Mouse (Mus musculus) heart, embryonic 15.5 days (tissue): ENCODE measurements around the gene Osbp. TPM values are rescaled to one million over a fixed set of nuclear protein-coding genes. Genes with fewer than 3 reads are reported as not detected.

Source experiments
- ATAC-seq: fragments of 200-750 bp; cut with Nextera tagmentation; replicated peaks from 2 replicates; pipeline ENCODE4 v1.8.0; 2017; ENCODE audit warnings: low read depth, moderate TSS enrichment; ENCODE audit not compliant: insufficient number of reproducible peaks, insufficient read depth, low FRiP score
- H3K27ac ChIP-seq: fragments of 300-500 bp; sonication (generic); 2 replicates; pipeline ENCODE4 v1.5.1; 2015; ENCODE audit warnings: mild to moderate bottlenecking, inconsistent platforms
- H3K27me3 ChIP-seq: fragments of 300-500 bp; sonication (generic); 2 replicates; pipeline ENCODE4 v1.6.1; 2015; ENCODE audit warnings: inconsistent platforms
- H3K36me3 ChIP-seq: fragments of 300-500 bp; sonication (generic); 2 replicates; pipeline ENCODE4 v1.6.1; 2015; ENCODE audit warnings: mild to moderate bottlenecking, inconsistent platforms
- H3K4me1 ChIP-seq: fragments of 300-500 bp; sonication (generic); replicated peaks from 2 replicates; pipeline ENCODE4 v1.6.1; 2015; ENCODE audit warnings: inconsistent platforms
- H3K4me2 ChIP-seq: fragments of 300-500 bp; sonication (generic); 2 replicates; pipeline ENCODE4 v1.6.1; 2015; ENCODE audit warnings: inconsistent platforms, mild to moderate bottlenecking, moderate library complexity
- H3K4me3 ChIP-seq: fragments of 300-500 bp; sonication (generic); 2 replicates; pipeline ENCODE4 v1.5.1; 2015; ENCODE audit warnings: mild to moderate bottlenecking, inconsistent platforms
- H3K9ac ChIP-seq: fragments of 300-500 bp; sonication (generic); 2 replicates; pipeline ENCODE4 v1.6.1; 2015; ENCODE audit warnings: mild to moderate bottlenecking, inconsistent platforms
- H3K9me3 ChIP-seq: fragments of 300-500 bp; sonication (generic); replicated peaks from 2 replicates; pipeline ENCODE4 v1.6.1; 2016; ENCODE audit warnings: inconsistent platforms
- WGBS: fragments of 180-500 bp; shearing (Covaris S2); methylation state at CpG from one replicate; pipeline ENCODE4 v1.1.7; 2015; ENCODE audit warnings: mixed read lengths; 5-methylcytosine and 5-hydroxymethylcytosine counted together
- polyA plus RNA-seq: library from polyadenylated mRNA; unstranded; fragments of >200 nt; fragmentation: Nextera tagmentation; extraction: Ambion mirVana; gene quantifications from 2 replicates; pipeline ENCODE4 v1.2.1, GENCODE M21; 2015

The Osbp gene
- polyA plus RNA-seq, 1 experiment from 2014 or later, result 4.3 TPM

- Histone ChIP-seq H3K9ac (peak overlapping the region; percentile 64), H3K4me3 (peak overlapping the region; percentile 59), H3K27me3 (no peaks in the 10 kb centered on the region), H3K36me3 (no peaks in the 10 kb centered on the region), H3K4me2 (peak overlapping the region; percentile 78), H3K27ac (peak overlapping the region; percentile 80), H3K4me1 (peaks cover 31% of the 10 kb centered on the region), H3K9me3 (no peaks in the 10 kb centered on the region)
- WGBS, result under 1% methylated on average over 41 of the region's 41 CpGs
- peak; percentile 76 for ATAC-seq
These were observed 39.9 kb downstream of the Osbp start for GRCm38 (mm10) chr19:12005376-12006360.

GRCm38 (mm10) chr19:12006361-12006947, 40.7 kb downstream of the Osbp start:
- peak overlapping the region; percentile 64 for H3K9ac ChIP-seq
- WGBS, result 3% methylated on average over 17 of the region's 17 CpGs
- peak overlapping the region; percentile 78 for H3K4me2 ChIP-seq
- H3K4me1 ChIP-seq, result peaks cover 31% of the 10 kb centered on the region
- no peaks in the 10 kb centered on the region for H3K27me3 ChIP-seq
- ATAC-seq, result no peak
- H3K27ac ChIP-seq, result peak overlapping the region; percentile 80
- H3K36me3 ChIP-seq, result no peaks in the 10 kb centered on the region
- H3K9me3 ChIP-seq, result no peaks in the 10 kb centered on the region
- H3K4me3 ChIP-seq, result peak overlapping the region; percentile 59

- no peaks in the 10 kb centered on the region for H3K9me3 ChIP-seq
- H3K9ac ChIP-seq, result no peak overlapping the region
- ATAC-seq, result no peak
- 10% methylated on average over 17 of the region's 17 CpGs for WGBS
- H3K4me2 ChIP-seq, result peak overlapping the region; percentile 78
- no peaks in the 10 kb centered on the region for H3K36me3 ChIP-seq
- H3K27ac ChIP-seq, result no peak overlapping the region
- H3K4me3 ChIP-seq, result peak overlapping the region; percentile 59
- peaks cover 31% of the 10 kb centered on the region for H3K4me1 ChIP-seq
- H3K27me3 ChIP-seq, result no peaks in the 10 kb centered on the region
These were observed 41.6 kb downstream of the Osbp start for GRCm38 (mm10) chr19:12007105-12007931.

- H3K27me3 ChIP-seq, result no peaks in the 10 kb centered on the region
- no peak for ATAC-seq
- WGBS, result 24% methylated on average over 17 of the region's 17 CpGs
- H3K9ac ChIP-seq, result no peak overlapping the region
- peak overlapping the region; percentile 59 for H3K27ac ChIP-seq
- no peaks in the 10 kb centered on the region for H3K36me3 ChIP-seq
- H3K9me3 ChIP-seq, result no peaks in the 10 kb centered on the region
- H3K4me3 ChIP-seq, result peak overlapping the region; percentile 9; the same call in 1 of the 2 replicates
- peak overlapping the region; percentile 27 for H3K4me2 ChIP-seq
- peaks cover 31% of the 10 kb centered on the region for H3K4me1 ChIP-seq
These were observed 43.0 kb downstream of the Osbp start for GRCm38 (mm10) chr19:12008410-12009380.

- peaks cover 24% of the 10 kb centered on the region for H3K4me1 ChIP-seq
- H3K27me3 ChIP-seq, result no peaks in the 10 kb centered on the region
These were observed 44.0 kb downstream of the Osbp start for GRCm38 (mm10) chr19:12009501-12010280.

GRCm38 (mm10) chr19:12010281-12010771, 44.6 kb downstream of the Osbp start:
- H3K4me2 ChIP-seq, result peak overlapping the region; percentile 79
- H3K4me3 ChIP-seq, result peak overlapping the region; percentile 67
- no peaks in the 10 kb centered on the region for H3K27me3 ChIP-seq
- peak overlapping the region; percentile 63 for H3K9ac ChIP-seq
- peak overlapping the region; percentile 87 for H3K27ac ChIP-seq
- H3K36me3 ChIP-seq, result no peaks in the 10 kb centered on the region
- no peaks in the 10 kb centered on the region for H3K9me3 ChIP-seq
- WGBS, result under 1% methylated on average over 24 of the region's 24 CpGs
- H3K4me1 ChIP-seq, result peaks cover 23% of the 10 kb centered on the region
- peak; percentile 21; the same call in 1 of the 2 replicates for ATAC-seq

More at GRCm38 (mm10) chr19:12009501-12010280, 44.0 kb downstream of the Osbp start:
- 1% methylated on average over 24 of the region's 24 CpGs for WGBS
- Histone ChIP-seq H3K27ac (peak overlapping the region; percentile 87), H3K9ac (peak overlapping the region; percentile 63), H3K9me3 (no peaks in the 10 kb centered on the region), H3K36me3 (no peaks in the 10 kb centered on the region), H3K4me3 (peak overlapping the region; percentile 67), H3K4me2 (peak overlapping the region; percentile 79)
- no peak for ATAC-seq

- Histone ChIP-seq H3K36me3 (no peaks in the 10 kb centered on the region), H3K9me3 (no peaks in the 10 kb centered on the region), H3K4me1 (peaks cover 23% of the 10 kb centered on the region), H3K4me3 (peak overlapping the region; percentile 67), H3K27me3 (no peaks in the 10 kb centered on the region), H3K9ac (peak overlapping the region; percentile 63), H3K27ac (peak overlapping the region; percentile 87), H3K4me2 (peak overlapping the region; percentile 79)
- WGBS, result under 1% methylated on average over 26 of the region's 26 CpGs
- 0 out of 2 replicates have a peak, but pooled peaks have one; percentile 23 for ATAC-seq
These were observed 45.3 kb downstream of the Osbp start for GRCm38 (mm10) chr19:12010916-12011559.

- H3K9ac ChIP-seq, result peak overlapping the region; percentile 47
- no peaks in the 10 kb centered on the region for H3K27me3 ChIP-seq
- under 1% methylated on average over 49 of the region's 49 CpGs for WGBS
- peaks cover 17% of the 10 kb centered on the region for H3K4me1 ChIP-seq
- peak; percentile 80 for ATAC-seq
- peak overlapping the region; percentile 79 for H3K4me2 ChIP-seq
- no peaks in the 10 kb centered on the region for H3K36me3 ChIP-seq
- H3K9me3 ChIP-seq, result no peaks in the 10 kb centered on the region
- peak overlapping the region; percentile 67 for H3K4me3 ChIP-seq
- peak overlapping the region; percentile 87 for H3K27ac ChIP-seq
These were observed 46.1 kb downstream of the Osbp start for GRCm38 (mm10) chr19:12011560-12012556.
